Mouse (Mus musculus) kidney, postnatal 0 days (tissue): ENCODE measurements around the gene Taok1. TPM values are rescaled to one million over a fixed set of nuclear protein-coding genes. Genes with fewer than 3 reads are reported as not detected.

Source experiments
- ATAC-seq: fragments of 200-750 bp; cut with Nextera tagmentation; replicated peaks from 2 replicates; pipeline ENCODE4 v1.8.0; 2017; ENCODE audit warnings: low read depth, moderate number of reproducible peaks, moderate TSS enrichment, moderate library complexity; ENCODE audit not compliant: low FRiP score
- DNase-seq: peaks from one replicate; pipeline ENCODE4 v3.0.0-alpha.2; 2016; ENCODE audit warnings: low spot score
- H3K27ac ChIP-seq: fragments of 300-500 bp; sonication (generic); 2 replicates; pipeline ENCODE4 v1.5.1; 2014; ENCODE audit warnings: mild to moderate bottlenecking
- H3K27me3 ChIP-seq: fragments of 300-500 bp; sonication (generic); 2 replicates; pipeline ENCODE4 v1.6.1; 2014; ENCODE audit warnings: low read length, mixed read lengths; ENCODE audit not compliant: insufficient read depth
- H3K36me3 ChIP-seq: fragments of 300-500 bp; sonication (generic); 2 replicates; pipeline ENCODE4 v1.6.1; 2014; ENCODE audit warnings: low read length, mixed read lengths; ENCODE audit not compliant: insufficient read depth
- H3K4me1 ChIP-seq: fragments of 300-500 bp; sonication (generic); replicated peaks from 2 replicates; pipeline ENCODE4 v1.6.1; 2014; ENCODE audit warnings: antibody characterized with exemption, low read length, mixed read lengths; ENCODE audit not compliant: insufficient read depth
- H3K4me2 ChIP-seq: fragments of 300-500 bp; sonication (generic); 2 replicates; pipeline ENCODE4 v1.6.1; 2014; ENCODE audit warnings: mild to moderate bottlenecking, low read length, moderate library complexity, mixed read lengths
- H3K4me3 ChIP-seq: fragments of 300-500 bp; sonication (generic); replicated peaks from 2 replicates; pipeline ENCODE4 v1.5.1; 2014; ENCODE audit warnings: low read depth, low read length
- H3K9ac ChIP-seq: fragments of 300-500 bp; sonication (generic); 2 replicates; pipeline ENCODE4 v1.6.1; 2014; ENCODE audit warnings: low read depth, low read length
- H3K9me3 ChIP-seq: fragments of 300-500 bp; sonication (generic); replicated peaks from 2 replicates; pipeline ENCODE4 v1.6.1; 2016; ENCODE audit warnings: low read length, inconsistent platforms, mixed read lengths
- CTCF ChIP-seq: IDR thresholded peaks from 2 replicates; pipeline ENCODE4 v1.5.1; 2016; ENCODE audit warnings: antibody characterized with exemption, low read depth, mild to moderate bottlenecking, moderate library complexity
- WGBS: fragments of 180-500 bp; shearing (Covaris S2); extraction: QIAGEN DNeasy Blood & Tissue Kit; methylation state at CpG from one replicate; pipeline ENCODE4 v1.1.7; 2014; 5-methylcytosine and 5-hydroxymethylcytosine counted together
- polyA plus RNA-seq: library from polyadenylated mRNA; unstranded; fragments of >200 nt; fragmentation: Nextera tagmentation; extraction: Ambion mirVana; gene quantifications from 2 replicates; pipeline ENCODE4 v1.2.1, GENCODE M21; 2015

Gene Taok1
- polyA plus RNA-seq, 1 experiment from 2014 or later: 17.7 TPM

- ATAC-seq (no peak), DNase-seq (no peak)
- Histone ChIP-seq H3K4me2 (no peak overlapping the region), H3K27ac (no peak overlapping the region), H3K4me3 (no peak overlapping the region), H3K36me3 (peaks cover 41% of the 10 kb centered on the region), H3K9me3 (no peaks in the 10 kb centered on the region), H3K9ac (no peak overlapping the region), H3K4me1 (peaks cover 26% of the 10 kb centered on the region), H3K27me3 (no peaks in the 10 kb centered on the region)
- TF ChIP-seq CTCF: no peak
- WGBS: 93% methylated on average over 7 of the region's 7 CpGs
Measured at GRCm38 (mm10) chr11:77499354-77499753, 108.3 kb downstream of the Taok1 start.

GRCm38 (mm10) chr11:77498261-77499139, 109.1 kb downstream of the Taok1 start:
- Histone ChIP-seq H3K27me3 (no peaks in the 10 kb centered on the region), H3K9me3 (no peaks in the 10 kb centered on the region), H3K4me2 (no peak overlapping the region), H3K9ac (no peak overlapping the region), H3K27ac (peak overlapping the region; percentile 87), H3K4me1 (peaks cover 31% of the 10 kb centered on the region), H3K4me3 (no peak overlapping the region), H3K36me3 (peaks cover 33% of the 10 kb centered on the region)
- ATAC-seq (no peak), DNase-seq (no peak)
- WGBS: 81% methylated on average over 12 of the region's 12 CpGs
- no peak for TF ChIP-seq CTCF

- Histone ChIP-seq H3K4me2 (no peak overlapping the region), H3K36me3 (peaks cover 26% of the 10 kb centered on the region), H3K27me3 (no peaks in the 10 kb centered on the region), H3K27ac (peak overlapping the region; percentile 87), H3K9me3 (no peaks in the 10 kb centered on the region), H3K4me1 (peaks cover 31% of the 10 kb centered on the region), H3K4me3 (no peak overlapping the region), H3K9ac (no peak overlapping the region)
- no peak for ATAC-seq
- no peak for TF ChIP-seq CTCF
- peak; percentile 47 for DNase-seq
- 62% methylated on average over 4 of the region's 4 CpGs for WGBS
Measured at GRCm38 (mm10) chr11:77497851-77498250, 109.8 kb downstream of the Taok1 start.

GRCm38 (mm10) chr11:77497341-77497756, 110.3 kb downstream of the Taok1 start:
- TF ChIP-seq CTCF: peak; percentile 67
- WGBS: 24% methylated on average over 6 of the region's 6 CpGs
- Histone ChIP-seq H3K36me3 (peaks cover 22% of the 10 kb centered on the region), H3K4me3 (no peak overlapping the region), H3K9ac (no peak overlapping the region), H3K27ac (peak overlapping the region; percentile 87), H3K27me3 (no peaks in the 10 kb centered on the region), H3K4me1 (peaks cover 32% of the 10 kb centered on the region), H3K4me2 (peak overlapping the region; percentile 19), H3K9me3 (no peaks in the 10 kb centered on the region)
- no peak for ATAC-seq
- DNase-seq: peak; percentile 81

GRCm38 (mm10) chr11:77495507-77495906, 112.1 kb downstream of the Taok1 start:
- peaks cover 44% of the 10 kb centered on the region for H3K4me1 ChIP-seq
- peak overlapping the region; percentile 54; the same call in 1 of the 2 replicates for H3K27ac ChIP-seq

GRCm38 (mm10) chr11:77494782-77495181, 112.8 kb downstream of the Taok1 start:
- H3K4me3 ChIP-seq: no peak overlapping the region
- peak overlapping the region; percentile 95; the same call in 1 of the 2 replicates for H3K27ac ChIP-seq
- peak overlapping the region; percentile 95 for H3K4me2 ChIP-seq
- peaks cover 49% of the 10 kb centered on the region for H3K4me1 ChIP-seq
- TF ChIP-seq CTCF: no peak
- ATAC-seq (no peak), DNase-seq (no peak)
- WGBS: 52% methylated on average over 6 of the region's 6 CpGs
- peaks cover 6% of the 10 kb centered on the region; the same call in 1 of the 2 replicates for H3K36me3 ChIP-seq
- no peaks in the 10 kb centered on the region for H3K27me3 ChIP-seq
- peak overlapping the region; percentile 95 for H3K9ac ChIP-seq
- no peaks in the 10 kb centered on the region for H3K9me3 ChIP-seq

More at GRCm38 (mm10) chr11:77495507-77495906, 112.1 kb downstream of the Taok1 start:
- H3K27me3 ChIP-seq: no peaks in the 10 kb centered on the region
- H3K4me3 ChIP-seq: no peak overlapping the region
- no peak for TF ChIP-seq CTCF
- DNase-seq (no peak), ATAC-seq (no peak)
- peak overlapping the region; percentile 95; the same call in 1 of the 2 replicates for H3K4me2 ChIP-seq
- no peak overlapping the region for H3K9ac ChIP-seq
- no peaks in the 10 kb centered on the region for H3K9me3 ChIP-seq
- peaks cover 13% of the 10 kb centered on the region for H3K36me3 ChIP-seq
